Mouse (Mus musculus) C2C12 (cell line): Measurements from ENCODE around the gene Tgfbr2.

Experiments used
- CEBPB ChIP-seq: IDR thresholded peaks from one replicate; pipeline ENCODE4 v1.6.1; 2011; ENCODE audit warnings: low read depth, mild to moderate bottlenecking, control low read depth, moderate library complexity
- CTCF ChIP-seq: IDR thresholded peaks from one replicate; pipeline ENCODE4 v1.5.1; 2011; ENCODE audit not compliant: control insufficient read depth, insufficient read depth, insufficient read length
- MAX ChIP-seq: IDR thresholded peaks from one replicate; pipeline ENCODE4 v1.6.1; 2011; ENCODE audit warnings: mild to moderate bottlenecking, control low read depth
- MYOD1 ChIP-seq: IDR thresholded peaks from one replicate; pipeline ENCODE4 v1.6.1; 2011; ENCODE audit warnings: low read depth; ENCODE audit not compliant: control insufficient read depth, insufficient read length
- USF1 ChIP-seq: IDR thresholded peaks from one replicate; pipeline ENCODE4 v1.6.1; 2011; ENCODE audit warnings: low read depth, mild to moderate bottlenecking, control low read depth, moderate library complexity

GRCm38 (mm10) chr9:116150725-116151396 is 24.3 kb downstream of the Tgfbr2 start:
- TF ChIP-seq MYOD1 (no peak), USF1 (no peak), CTCF (no peak), MAX (no peak), CEBPB (no peak)
